Mouse (Mus musculus): ENCODE data around the gene Slc22a21.

DNA sequence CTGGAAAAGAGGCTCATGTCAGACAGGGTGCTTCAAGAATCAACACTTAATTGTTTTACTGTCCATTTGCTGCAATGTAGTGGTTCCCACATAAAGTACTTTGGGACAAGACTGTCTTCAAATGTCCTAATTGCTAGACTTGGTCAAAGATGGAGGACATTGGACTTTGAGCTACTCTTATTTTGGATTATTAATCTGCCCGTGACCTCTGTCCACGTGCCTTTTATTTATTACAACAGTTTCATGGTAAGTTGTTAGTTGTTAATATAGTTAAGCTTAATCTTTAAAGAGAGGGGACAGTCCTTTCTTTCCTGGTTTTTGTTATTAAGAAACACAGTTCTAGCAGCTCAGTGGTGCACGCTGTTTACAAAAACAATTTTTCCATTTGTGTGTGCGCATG lies 61.3 kb downstream of the Slc22a21 start:
- no peak for TF ChIP-seq CHD2 (IDR thresholded peaks at IDR 0.05; ENCODE audit: low read depth, low read length)
- TF ChIP-seq MAFK (IDR thresholded peaks at IDR 0.05; ENCODE audit: insufficient read depth, low read depth, low read length), result no peak
- no peak for TF ChIP-seq HCFC1 (IDR thresholded peaks at IDR 0.05; ENCODE audit: borderline replicate concordance, insufficient read depth, low read length)
- TF ChIP-seq ZC3H11A (IDR thresholded peaks at IDR 0.05; ENCODE audit: borderline replicate concordance, low read depth, low read length), result no peak
- no peak for TF ChIP-seq ZNF384 (IDR thresholded peaks at IDR 0.05; ENCODE audit: low read depth, low read length)

Data from ES-E14 (cell line).